Mouse (Mus musculus) midbrain, postnatal 0 days (tissue): Measurements from ENCODE around the gene Cant1. TPM values are rescaled to one million over a fixed set of nuclear protein-coding genes. Genes with fewer than 3 reads are reported as not detected.
"Not testable (repeated sequence)": the region's sequence is repeated elsewhere in the genome, so short reads cannot be mapped to it uniquely, and the experiment has no call there.

Experiments
- ATAC-seq: fragments of 200-750 bp; cut with Nextera tagmentation; 2 replicates; pipeline ENCODE4 v1.8.0; 2017; ENCODE audit warnings: moderate number of reproducible peaks, mild to moderate bottlenecking, moderate TSS enrichment, moderate library complexity; ENCODE audit not compliant: low FRiP score
- DNase-seq: peaks from one replicate; pipeline ENCODE4 v3.0.0-alpha.2; 2015; ENCODE audit warnings: low spot score
- H3K27ac ChIP-seq: fragments of 300-500 bp; sonication (generic); 2 replicates; pipeline ENCODE4 v1.5.1; 2014; ENCODE audit warnings: low read depth, mild to moderate bottlenecking, low read length, mixed read lengths
- H3K27me3 ChIP-seq: fragments of 300-500 bp; sonication (generic); 2 replicates; pipeline ENCODE4 v1.6.1; 2014; ENCODE audit warnings: low read length, control low read depth, mixed read lengths; ENCODE audit not compliant: insufficient read depth
- H3K36me3 ChIP-seq: fragments of 300-500 bp; sonication (generic); 2 replicates; pipeline ENCODE4 v1.6.1; 2014; ENCODE audit warnings: low read length, control low read depth, mixed read lengths; ENCODE audit not compliant: insufficient read depth
- H3K4me1 ChIP-seq: fragments of 300-500 bp; sonication (generic); 2 replicates; pipeline ENCODE4 v1.6.1; 2014; ENCODE audit warnings: mild to moderate bottlenecking, control low read depth, antibody characterized with exemption, low read length, mixed read lengths; ENCODE audit not compliant: insufficient read depth
- H3K4me2 ChIP-seq: fragments of 300-500 bp; sonication (generic); 2 replicates; pipeline ENCODE4 v1.6.1; 2014; ENCODE audit warnings: low read depth, mild to moderate bottlenecking, low read length, mixed read lengths; ENCODE audit not compliant: poor library complexity, severe bottlenecking
- H3K4me3 ChIP-seq: fragments of 300-500 bp; sonication (generic); 2 replicates; pipeline ENCODE4 v1.5.1; 2014; ENCODE audit warnings: low read depth, mild to moderate bottlenecking, low read length, moderate library complexity
- H3K9ac ChIP-seq: fragments of 300-500 bp; sonication (generic); replicated peaks from 2 replicates; pipeline ENCODE4 v1.6.1; 2014; ENCODE audit warnings: mild to moderate bottlenecking, low read length, moderate library complexity, mixed read lengths; ENCODE audit not compliant: poor library complexity, severe bottlenecking
- H3K9me3 ChIP-seq: fragments of 300-500 bp; sonication (generic); 2 replicates; pipeline ENCODE4 v1.6.1; 2016; ENCODE audit warnings: low read length, control low read depth
- CTCF ChIP-seq: IDR thresholded peaks from 2 replicates; pipeline ENCODE4 v1.5.1; 2016; ENCODE audit warnings: antibody characterized with exemption, mild to moderate bottlenecking
- WGBS: fragments of 180-500 bp; shearing (Covaris S2); extraction: QIAGEN DNeasy Blood & Tissue Kit; methylation state at CpG from one replicate; pipeline ENCODE4 v1.1.7; 2014; 5-methylcytosine and 5-hydroxymethylcytosine counted together
- polyA plus RNA-seq: library from polyadenylated mRNA; unstranded; fragments of >200 nt; fragmentation: Nextera tagmentation; extraction: Ambion mirVana; gene quantifications from 2 replicates; pipeline ENCODE4 v1.2.1, GENCODE M21; 2015
- total RNA-seq: library from RNA; depleted of rRNA; stranded (reverse); fragments of >200 nt; gene quantifications from 2 replicates; pipeline ENCODE4 v1.2.3, GENCODE M21; 2014

Cant1 gene
- total and polyA plus RNA-seq, 2 experiments from 2014 or later: 30.0 to 51.5 TPM

DNA sequence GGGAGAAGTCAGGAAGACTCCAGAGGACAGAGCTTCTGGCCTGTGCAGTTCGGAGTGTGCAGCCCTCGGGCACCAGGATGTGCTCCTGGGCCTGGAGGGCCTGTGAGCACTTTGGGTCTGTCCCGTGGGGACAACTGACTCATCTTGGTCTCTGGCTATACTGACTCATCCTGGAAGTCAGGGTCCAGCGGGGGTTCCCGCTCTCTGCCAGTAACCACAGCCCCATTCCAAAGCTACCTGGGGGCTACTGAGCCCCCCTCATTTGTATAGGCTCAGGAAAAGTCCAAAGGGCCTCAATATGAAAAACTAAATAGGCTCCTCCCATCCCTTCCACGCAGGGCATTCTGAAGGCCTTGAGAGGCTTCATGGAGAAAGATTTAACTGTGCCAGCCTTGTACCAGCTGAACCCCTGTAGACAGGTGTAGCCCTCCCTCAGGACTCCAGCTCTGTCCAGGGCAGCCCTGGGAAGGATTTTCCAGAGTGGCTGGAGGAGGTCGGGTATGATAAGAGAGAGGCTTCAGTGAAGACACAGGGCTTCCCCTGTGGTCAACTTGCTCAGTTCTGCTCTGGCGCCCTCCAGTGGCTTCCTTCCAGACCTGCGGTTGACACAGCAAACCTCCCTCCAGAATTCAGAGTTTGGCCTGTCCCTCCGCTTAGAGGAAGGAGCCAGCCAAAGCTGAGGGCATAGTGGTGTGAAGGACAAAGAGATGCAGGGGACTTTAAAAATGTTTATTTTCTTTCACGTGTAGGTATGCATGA, 39.5 kb downstream of the Cant1 start:
- no peak overlapping the region for H3K27ac ChIP-seq
- TF ChIP-seq CTCF: peak; percentile 91
- 43% methylated on average over 11 of the region's 11 CpGs for WGBS
- 0 out of 2 replicates have a peak, but pooled peaks have one; percentile 31 for ATAC-seq
- H3K4me3 ChIP-seq: no peak overlapping the region
- H3K4me2 ChIP-seq: no peak overlapping the region
- no peaks in the 10 kb centered on the region for H3K4me1 ChIP-seq
- DNase-seq: peak; percentile 86
- H3K9me3 ChIP-seq: no peaks in the 10 kb centered on the region
- no peak overlapping the region for H3K9ac ChIP-seq
- no peaks in the 10 kb centered on the region for H3K36me3 ChIP-seq
- H3K27me3 ChIP-seq: no peaks in the 10 kb centered on the region

DNA sequence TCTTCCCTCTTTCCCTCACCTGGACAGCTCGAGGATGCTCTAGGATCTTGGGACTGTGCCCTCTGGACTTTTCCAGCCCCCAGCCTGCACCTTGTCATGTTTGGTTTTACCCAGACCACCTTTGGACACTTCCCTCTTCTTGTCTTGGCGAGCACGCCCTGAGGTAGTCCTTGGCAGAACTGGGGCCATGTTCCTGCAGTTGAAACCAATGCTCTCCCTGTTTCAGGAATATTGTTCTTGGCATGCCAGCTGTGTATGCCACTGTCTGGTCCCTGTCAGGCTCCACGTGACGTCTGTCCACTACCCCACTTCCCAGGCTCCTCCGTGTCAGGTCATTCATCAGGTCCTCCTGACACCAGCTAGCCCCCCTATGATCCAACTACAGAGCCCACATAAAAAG, 40.2 kb downstream of the Cant1 start:
- no peaks in the 10 kb centered on the region for H3K27me3 ChIP-seq
- DNase-seq (no peak), ATAC-seq (no peak)
- no peak overlapping the region for H3K27ac ChIP-seq
- no peak overlapping the region for H3K4me3 ChIP-seq
- H3K9me3 ChIP-seq: no peaks in the 10 kb centered on the region
- 85% methylated on average over 6 of the region's 6 CpGs for WGBS
- no peak overlapping the region for H3K4me2 ChIP-seq
- no peaks in the 10 kb centered on the region for H3K4me1 ChIP-seq
- no peak for TF ChIP-seq CTCF
- H3K9ac ChIP-seq: no peak overlapping the region
- no peaks in the 10 kb centered on the region for H3K36me3 ChIP-seq

GRCm38 (mm10) chr11:118376323-118376722, 42.6 kb downstream of the Cant1 start:
- not testable (repeated sequence) for H3K27ac ChIP-seq, H3K27me3 ChIP-seq, DNase-seq, H3K9me3 ChIP-seq, ATAC-seq, H3K4me2 ChIP-seq, H3K4me1 ChIP-seq, H3K36me3 ChIP-seq, H3K9ac ChIP-seq, H3K4me3 ChIP-seq

DNA sequence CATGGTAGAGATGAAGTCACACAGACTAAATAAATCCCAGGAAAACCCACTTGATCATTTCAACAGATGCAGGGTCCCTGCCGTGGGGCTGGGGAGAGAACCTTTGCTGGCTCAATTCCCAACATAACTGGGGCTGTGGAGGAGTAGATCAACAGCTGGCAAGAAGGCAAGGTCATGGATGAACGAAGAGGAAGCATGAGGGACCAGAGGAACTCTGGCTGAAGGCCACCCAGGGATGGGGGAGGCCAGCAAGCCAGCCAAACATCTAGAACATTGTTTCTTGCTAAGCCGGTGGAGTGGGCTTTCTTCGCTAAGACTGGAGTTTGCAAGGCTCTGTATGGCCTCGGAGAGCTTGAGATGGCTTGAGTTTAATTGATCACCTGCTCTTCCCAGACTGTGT, 43.0 kb downstream of the Cant1 start:
- no peaks in the 10 kb centered on the region for H3K36me3 ChIP-seq
- no peaks in the 10 kb centered on the region for H3K9me3 ChIP-seq
- H3K27ac ChIP-seq: no peak overlapping the region
- no peak overlapping the region for H3K4me3 ChIP-seq
- no peaks in the 10 kb centered on the region for H3K27me3 ChIP-seq
- no peaks in the 10 kb centered on the region for H3K4me1 ChIP-seq
- 82% methylated on average over 5 of the region's 5 CpGs for WGBS
- ATAC-seq (no peak), DNase-seq (no peak)
- no peak overlapping the region for H3K4me2 ChIP-seq
- no peak for TF ChIP-seq CTCF
- H3K9ac ChIP-seq: no peak overlapping the region

DNA sequence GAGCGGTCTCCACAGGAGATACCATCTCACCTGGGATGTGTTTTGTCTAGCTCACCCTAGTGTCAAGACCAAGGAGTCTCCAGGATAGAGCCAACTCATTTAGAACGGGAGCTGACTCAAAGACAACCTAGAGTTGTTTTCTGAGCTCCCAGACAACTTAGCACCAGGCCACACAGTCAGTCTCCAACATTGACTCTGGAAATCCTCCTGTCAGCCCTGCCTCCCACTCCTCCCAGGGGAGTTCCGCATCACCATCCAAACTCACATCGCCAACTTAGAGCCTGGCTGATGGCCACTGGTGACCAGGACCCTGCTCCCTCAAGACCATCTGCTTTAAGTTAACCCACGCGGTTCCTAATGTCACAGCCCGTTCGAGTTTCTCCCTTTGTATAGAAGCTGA, 43.4 kb downstream of the Cant1 start:
- WGBS: 83% methylated on average over 8 of the region's 8 CpGs
- ATAC-seq: no peak
- Histone ChIP-seq H3K27ac (no peak overlapping the region), H3K27me3 (no peaks in the 10 kb centered on the region), H3K4me1 (no peaks in the 10 kb centered on the region), H3K9ac (no peak overlapping the region), H3K36me3 (no peaks in the 10 kb centered on the region), H3K4me3 (no peak overlapping the region), H3K9me3 (no peaks in the 10 kb centered on the region), H3K4me2 (no peak overlapping the region)
- no peak for DNase-seq
- no peak for TF ChIP-seq CTCF

- no peak overlapping the region for H3K9ac ChIP-seq
- H3K27me3 ChIP-seq: no peaks in the 10 kb centered on the region
- H3K27ac ChIP-seq: no peak overlapping the region
- TF ChIP-seq CTCF: peak; percentile 38; the same call in 1 of the 2 replicates
- no peak overlapping the region for H3K4me3 ChIP-seq
- DNase-seq (peak; percentile 70), ATAC-seq (peak; percentile 47; the same call in 1 of the 2 replicates)
- no peaks in the 10 kb centered on the region for H3K36me3 ChIP-seq
- H3K4me2 ChIP-seq: no peak overlapping the region
- H3K9me3 ChIP-seq: no peaks in the 10 kb centered on the region
- no peaks in the 10 kb centered on the region for H3K4me1 ChIP-seq
Measured at GRCm38 (mm10) chr11:118375006-118375405, 43.9 kb downstream of the Cant1 start.
